Mouse (Mus musculus) limb, embryonic 14.5 days (tissue): ENCODE measurements at regions not wholly inside any gene's neighbourhood (a gene's known extent, or its start where the extent isn't known, plus 50 kb on each side); places are given as distances from the start of the nearest gene placed in this dataset.
A peak's percentile ranks its signal among the peaks of the same experiment; 100 is the strongest.

ENCODE experiments used
- ATAC-seq: fragments of 200-750 bp; cut with Nextera tagmentation; 2 replicates; pipeline ENCODE4 v1.8.0; 2017; ENCODE audit warnings: low read depth, moderate number of reproducible peaks, moderate TSS enrichment; ENCODE audit not compliant: low FRiP score
- DNase-seq: peaks from one replicate; pipeline ENCODE4 v3.0.0-alpha.2; 2015; ENCODE audit warnings: low spot score
- H3K27ac ChIP-seq: fragments of 300-500 bp; sonication (generic); replicated peaks from 2 replicates; pipeline ENCODE4 v1.5.1; 2014; ENCODE audit warnings: low read depth, mild to moderate bottlenecking, low read length, moderate library complexity, mixed read lengths
- H3K27me3 ChIP-seq: fragments of 300-500 bp; sonication (generic); 2 replicates; pipeline ENCODE4 v1.6.1; 2014; ENCODE audit warnings: low read length, mixed read lengths; ENCODE audit not compliant: control insufficient read depth, insufficient read depth
- H3K36me3 ChIP-seq: fragments of 300-500 bp; sonication (generic); 2 replicates; pipeline ENCODE4 v1.6.1; 2014; ENCODE audit warnings: mild to moderate bottlenecking, low read length, moderate library complexity, mixed read lengths; ENCODE audit not compliant: control insufficient read depth, insufficient read depth
- H3K4me1 ChIP-seq: fragments of 300-500 bp; sonication (generic); 2 replicates; pipeline ENCODE4 v1.6.1; 2014; ENCODE audit warnings: antibody characterized with exemption, low read length, mixed read lengths; ENCODE audit not compliant: control insufficient read depth, insufficient read depth
- H3K4me2 ChIP-seq: fragments of 300-500 bp; sonication (generic); replicated peaks from 2 replicates; pipeline ENCODE4 v1.6.1; 2014; ENCODE audit warnings: low read depth, mild to moderate bottlenecking, low read length, moderate library complexity; ENCODE audit not compliant: severe bottlenecking
- H3K4me3 ChIP-seq: fragments of 300-500 bp; sonication (generic); replicated peaks from 2 replicates; pipeline ENCODE4 v1.5.1; 2014; ENCODE audit warnings: low read length
- H3K9ac ChIP-seq: fragments of 300-500 bp; sonication (generic); 2 replicates; pipeline ENCODE4 v1.6.1; 2014; ENCODE audit warnings: mild to moderate bottlenecking, low read depth, low read length, moderate library complexity; ENCODE audit not compliant: severe bottlenecking
- H3K9me3 ChIP-seq: fragments of 300-500 bp; sonication (generic); 2 replicates; pipeline ENCODE4 v1.6.1; 2016; ENCODE audit warnings: low read length; ENCODE audit not compliant: control insufficient read depth
- POLR2A ChIP-seq: fragments of 200-500 bp; IDR thresholded peaks from 2 replicates; pipeline ENCODE4 v1.8.0; 2012; ENCODE audit warnings: inconsistent platforms, mild to moderate bottlenecking, moderate library complexity, borderline replicate concordance; ENCODE audit not compliant: insufficient read depth, insufficient read length; ENCODE audit errors: extremely low read depth
- WGBS: fragments of 180-500 bp; shearing (Covaris S2); extraction: QIAGEN DNeasy Blood & Tissue Kit; methylation state at CpG from one replicate; pipeline ENCODE4 v1.1.7; 2014; 5-methylcytosine and 5-hydroxymethylcytosine counted together

DNA sequence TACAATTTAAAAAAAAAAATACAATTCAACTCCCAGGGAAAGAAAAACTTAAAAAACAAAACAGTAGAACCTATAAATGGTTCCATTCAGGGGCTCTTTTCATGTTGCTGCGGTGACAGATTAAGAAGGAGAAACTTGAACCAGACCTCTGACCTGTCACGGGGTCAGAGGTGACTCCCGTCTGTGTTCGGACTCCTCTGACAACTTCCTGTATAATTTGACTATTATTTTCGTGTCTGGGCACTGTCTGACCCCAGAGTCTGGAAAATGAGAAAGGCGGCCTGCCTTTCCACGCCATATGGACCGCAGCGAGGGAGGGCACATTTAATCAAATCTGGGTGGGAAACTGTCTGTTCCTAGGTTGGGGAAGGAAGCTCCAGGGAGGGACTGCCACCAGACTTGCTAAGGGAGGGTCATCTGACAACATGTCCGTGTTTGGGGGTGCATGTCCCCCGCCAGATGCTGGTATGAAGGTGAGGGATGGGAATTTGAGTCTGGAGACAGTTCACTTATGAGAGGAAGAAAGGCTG, 634.7 kb upstream of the 3110018I06Rik start:
- no peak for DNase-seq
- no peak for ATAC-seq
- Histone ChIP-seq H3K27me3 (no peaks in the 10 kb centered on the region), H3K27ac (no peak overlapping the region), H3K4me1 (no peaks in the 10 kb centered on the region), H3K4me3 (no peak overlapping the region), H3K9me3 (no peaks in the 10 kb centered on the region), H3K36me3 (no peaks in the 10 kb centered on the region), H3K9ac (no peak overlapping the region), H3K4me2 (no peak overlapping the region)
- WGBS, result 33% methylated on average over 11 of the region's 11 CpGs
- no peak for TF ChIP-seq POLR2A

DNA sequence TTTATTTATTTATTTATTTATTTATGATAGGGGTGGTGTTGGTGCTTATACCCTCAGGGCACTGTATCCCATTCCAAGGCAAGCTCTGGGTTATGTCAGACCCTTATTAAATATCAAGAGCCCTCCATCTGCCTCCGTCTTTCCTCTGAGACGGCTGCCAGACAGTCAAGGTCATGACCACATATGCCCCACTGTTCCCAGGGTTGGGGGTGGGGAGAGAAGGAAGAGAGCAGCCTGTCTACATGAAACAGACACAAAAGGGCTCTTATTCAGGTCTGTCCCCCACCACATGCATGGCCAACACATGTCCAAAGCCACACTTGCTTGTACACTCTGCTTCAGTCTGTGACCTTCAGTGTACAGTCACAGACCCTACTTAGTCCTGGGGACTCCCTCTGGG, 632.9 kb upstream of the 3110018I06Rik start:
- H3K4me2 ChIP-seq, result no peak overlapping the region
- no peaks in the 10 kb centered on the region for H3K4me1 ChIP-seq
- 40% methylated on average over 2 of the region's 2 CpGs for WGBS
- no peaks in the 10 kb centered on the region for H3K36me3 ChIP-seq
- H3K27me3 ChIP-seq, result no peaks in the 10 kb centered on the region
- H3K9ac ChIP-seq, result no peak overlapping the region
- no peak for ATAC-seq
- DNase-seq, result no peak
- TF ChIP-seq POLR2A, result no peak
- H3K27ac ChIP-seq, result no peak overlapping the region
- H3K9me3 ChIP-seq, result no peaks in the 10 kb centered on the region
- no peak overlapping the region for H3K4me3 ChIP-seq

DNA sequence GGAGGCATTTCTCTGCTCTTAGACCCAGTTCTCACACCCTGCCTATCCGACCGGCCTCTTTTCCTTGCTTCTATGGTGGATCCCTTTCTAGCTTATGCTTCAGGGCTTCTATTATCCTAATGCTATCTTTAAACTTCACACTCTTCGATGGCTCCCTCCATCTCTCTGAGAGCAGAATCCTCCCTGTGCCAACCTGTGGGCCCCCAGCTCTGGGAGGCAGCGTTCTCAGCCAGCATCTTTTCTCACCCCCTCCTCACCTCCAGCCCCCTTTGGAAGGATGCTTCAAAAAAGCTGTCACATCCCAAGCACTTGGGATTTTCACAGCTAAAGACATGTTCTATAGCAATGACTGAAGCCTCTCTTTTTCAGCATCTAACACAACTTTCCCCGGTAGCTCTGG, 626.8 kb upstream of the 3110018I06Rik start:
- DNase-seq (no peak), ATAC-seq (no peak)
- H3K27ac ChIP-seq, result no peak overlapping the region
- no peaks in the 10 kb centered on the region for H3K4me1 ChIP-seq
- TF ChIP-seq POLR2A, result no peak
- H3K4me2 ChIP-seq, result no peak overlapping the region
- no peaks in the 10 kb centered on the region for H3K36me3 ChIP-seq
- 81% methylated on average over 5 of the region's 5 CpGs for WGBS
- no peaks in the 10 kb centered on the region for H3K9me3 ChIP-seq
- no peak overlapping the region for H3K4me3 ChIP-seq
- H3K9ac ChIP-seq, result no peak overlapping the region
- H3K27me3 ChIP-seq, result no peaks in the 10 kb centered on the region

DNA sequence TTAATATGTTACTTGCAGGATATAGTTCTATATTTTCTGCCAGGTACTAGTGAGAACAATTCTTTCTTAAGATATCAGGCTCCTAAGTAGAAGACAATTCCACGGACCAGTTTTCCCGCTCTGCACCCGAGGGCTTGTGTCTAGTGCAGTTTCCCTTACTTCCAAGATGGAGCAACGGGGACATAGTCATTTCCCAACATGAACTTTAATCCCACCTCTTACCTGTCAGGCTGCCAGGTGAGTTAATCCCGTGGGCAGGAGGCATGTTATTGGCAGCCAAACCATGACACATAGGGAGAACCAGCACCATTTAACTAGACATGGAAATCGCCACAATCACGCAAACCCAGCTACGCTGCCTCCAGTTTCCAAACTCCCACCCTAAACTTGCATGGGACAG, 624.4 kb upstream of the 3110018I06Rik start:
- Histone ChIP-seq H3K4me3 (no peak overlapping the region), H3K4me2 (no peak overlapping the region), H3K27ac (no peak overlapping the region), H3K9me3 (no peaks in the 10 kb centered on the region), H3K27me3 (no peaks in the 10 kb centered on the region), H3K4me1 (no peaks in the 10 kb centered on the region), H3K9ac (no peak overlapping the region), H3K36me3 (no peaks in the 10 kb centered on the region)
- TF ChIP-seq POLR2A, result no peak
- no peak for DNase-seq
- WGBS, result 92% methylated on average over 8 of the region's 8 CpGs
- no peak for ATAC-seq

DNA sequence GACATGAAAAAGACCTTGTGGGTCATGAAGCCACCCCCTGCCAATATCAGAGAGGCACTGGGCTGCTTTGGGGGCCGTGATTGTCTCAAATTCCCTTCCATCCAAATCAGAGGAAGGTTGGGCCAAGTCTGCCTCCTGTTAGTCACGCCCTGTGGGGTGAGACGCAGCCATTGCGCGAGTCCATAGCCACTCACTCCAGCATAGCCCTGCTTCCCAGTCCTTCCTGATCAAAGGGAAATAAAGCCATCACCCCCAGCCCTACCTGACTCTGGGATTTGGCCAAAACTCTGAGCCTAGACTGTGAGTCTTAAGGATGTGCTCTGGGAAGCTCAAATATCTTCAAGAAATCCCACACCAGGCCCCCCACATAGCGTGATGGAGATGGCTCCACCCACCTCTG, 620.4 kb upstream of the 3110018I06Rik start:
- TF ChIP-seq POLR2A, result no peak
- Histone ChIP-seq H3K27me3 (no peaks in the 10 kb centered on the region), H3K4me3 (no peak overlapping the region), H3K27ac (no peak overlapping the region), H3K9me3 (no peaks in the 10 kb centered on the region), H3K9ac (no peak overlapping the region), H3K36me3 (no peaks in the 10 kb centered on the region), H3K4me2 (no peak overlapping the region), H3K4me1 (no peaks in the 10 kb centered on the region)
- no peak for ATAC-seq
- WGBS, result 62% methylated on average over 6 of the region's 6 CpGs
- no peak for DNase-seq

DNA sequence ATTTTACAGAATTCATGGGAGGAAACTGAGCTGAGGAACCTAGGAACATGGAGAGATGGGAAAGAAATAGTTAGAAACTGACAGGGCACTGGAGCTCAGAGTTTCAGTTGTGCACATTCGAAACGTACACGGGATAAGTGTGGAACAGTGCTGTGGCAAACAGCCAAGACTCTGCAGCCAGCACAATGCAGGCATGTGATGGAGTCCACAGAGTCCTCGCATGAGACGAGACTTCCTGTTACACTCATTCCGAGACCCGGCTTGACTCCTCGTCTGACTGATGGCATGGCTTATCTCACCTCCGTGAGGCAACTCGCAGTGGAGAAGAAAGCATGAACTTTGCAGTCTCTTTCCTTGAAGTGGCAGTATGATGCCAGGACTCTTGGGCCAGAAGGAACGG, 617.0 kb upstream of the 3110018I06Rik start:
- peak; percentile 53 for DNase-seq
- no peaks in the 10 kb centered on the region for H3K27me3 ChIP-seq
- no peak for TF ChIP-seq POLR2A
- 48% methylated on average over 11 of the region's 11 CpGs for WGBS
- H3K27ac ChIP-seq, result no peak overlapping the region
- no peak overlapping the region for H3K9ac ChIP-seq
- no peaks in the 10 kb centered on the region for H3K36me3 ChIP-seq
- H3K4me3 ChIP-seq, result no peak overlapping the region
- no peak overlapping the region for H3K4me2 ChIP-seq
- H3K4me1 ChIP-seq, result no peaks in the 10 kb centered on the region
- no peaks in the 10 kb centered on the region for H3K9me3 ChIP-seq
- ATAC-seq, result 0 out of 2 replicates have a peak, but pooled peaks have one; percentile 53
